Mouse (Mus musculus) hindbrain, embryonic 15.5 days (tissue): Measurements from ENCODE around the gene 4933416C03Rik. TPM values are rescaled to one million over a fixed set of nuclear protein-coding genes. Genes with fewer than 3 reads are reported as not detected.

Experiments
- ATAC-seq: fragments of 200-750 bp; cut with Nextera tagmentation; 2 replicates; pipeline ENCODE4 v1.8.0; 2017; ENCODE audit warnings: low read depth, moderate number of reproducible peaks, moderate TSS enrichment; ENCODE audit not compliant: low FRiP score
- H3K27ac ChIP-seq: fragments of 300-500 bp; sonication (generic); replicated peaks from 2 replicates; pipeline ENCODE4 v1.5.1; 2015; ENCODE audit warnings: mild to moderate bottlenecking, inconsistent platforms
- H3K27me3 ChIP-seq: fragments of 300-500 bp; sonication (generic); 2 replicates; pipeline ENCODE4 v1.6.1; 2015; ENCODE audit warnings: control low read depth, inconsistent platforms
- H3K36me3 ChIP-seq: fragments of 300-500 bp; sonication (generic); 2 replicates; pipeline ENCODE4 v1.6.1; 2015; ENCODE audit warnings: control low read depth, inconsistent platforms
- H3K4me1 ChIP-seq: fragments of 300-500 bp; sonication (generic); replicated peaks from 2 replicates; pipeline ENCODE4 v1.6.1; 2015; ENCODE audit warnings: control low read depth, inconsistent platforms
- H3K4me2 ChIP-seq: fragments of 300-500 bp; sonication (generic); 2 replicates; pipeline ENCODE4 v1.6.1; 2015; ENCODE audit warnings: moderate library complexity, mild to moderate bottlenecking, inconsistent platforms
- H3K4me3 ChIP-seq: fragments of 300-500 bp; sonication (generic); 2 replicates; pipeline ENCODE4 v1.5.1; 2015; ENCODE audit warnings: mild to moderate bottlenecking, inconsistent platforms
- H3K9ac ChIP-seq: fragments of 300-500 bp; sonication (generic); 2 replicates; pipeline ENCODE4 v1.6.1; 2015; ENCODE audit warnings: inconsistent platforms
- H3K9me3 ChIP-seq: fragments of 300-500 bp; sonication (generic); 2 replicates; pipeline ENCODE4 v1.6.1; 2016; ENCODE audit warnings: control low read depth, inconsistent platforms
- WGBS: fragments of 180-500 bp; shearing (Covaris S2); methylation state at CpG from one replicate; pipeline ENCODE4 v1.1.7; 2015; 5-methylcytosine and 5-hydroxymethylcytosine counted together
- polyA plus RNA-seq: library from polyadenylated mRNA; unstranded; fragments of >200 nt; fragmentation: Nextera tagmentation; extraction: Ambion mirVana; gene quantifications from 2 replicates; pipeline ENCODE4 v1.2.1, GENCODE M21; 2015

The 4933416C03Rik gene
- polyA plus RNA-seq, 1 experiment from 2014 or later, result 0.06 TPM

DNA sequence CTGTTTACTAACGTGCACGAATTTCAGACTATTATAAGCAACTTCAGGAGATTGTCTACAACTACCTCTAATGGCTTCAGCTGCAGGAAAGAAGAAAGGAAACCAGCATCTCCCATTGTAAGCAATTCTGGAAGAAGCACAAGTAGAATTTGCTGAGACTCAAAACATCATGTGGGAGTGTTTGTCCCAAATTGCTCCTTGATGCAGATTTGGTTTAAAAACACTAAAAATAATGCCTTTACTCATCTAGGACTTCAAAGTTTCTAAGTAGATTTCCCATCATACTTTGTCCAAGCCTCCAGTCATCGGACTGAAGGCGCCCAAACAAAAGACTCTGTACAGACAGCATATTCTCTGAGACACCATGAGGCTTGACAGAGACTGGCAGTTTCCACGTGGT is 37.8 kb downstream of the 4933416C03Rik start:
- Histone ChIP-seq H3K4me2 (no peak overlapping the region), H3K36me3 (no peaks in the 10 kb centered on the region), H3K4me1 (peaks cover 12% of the 10 kb centered on the region; the same call in 1 of the 2 replicates), H3K9ac (no peak overlapping the region), H3K27me3 (no peaks in the 10 kb centered on the region), H3K9me3 (no peaks in the 10 kb centered on the region), H3K4me3 (no peak overlapping the region), H3K27ac (no peak overlapping the region)
- 87% methylated on average over 5 of the region's 5 CpGs for WGBS
- ATAC-seq, result no peak

Other genes with a start within 250 kb of the 4933416C03Rik start
- gene Ptprr, start 95.7 kb downstream of the 4933416C03Rik start, polyA plus RNA-seq, result 20.4 and 22.0 TPM in 2 replicates
- gene Ptprb, start 161.6 kb upstream of the 4933416C03Rik start, polyA plus RNA-seq, result 3.7 and 3.9 TPM in 2 replicates